Comparison of ENCODE assay signal across 9 mouse cellular contexts in the genomic region with DNA sequence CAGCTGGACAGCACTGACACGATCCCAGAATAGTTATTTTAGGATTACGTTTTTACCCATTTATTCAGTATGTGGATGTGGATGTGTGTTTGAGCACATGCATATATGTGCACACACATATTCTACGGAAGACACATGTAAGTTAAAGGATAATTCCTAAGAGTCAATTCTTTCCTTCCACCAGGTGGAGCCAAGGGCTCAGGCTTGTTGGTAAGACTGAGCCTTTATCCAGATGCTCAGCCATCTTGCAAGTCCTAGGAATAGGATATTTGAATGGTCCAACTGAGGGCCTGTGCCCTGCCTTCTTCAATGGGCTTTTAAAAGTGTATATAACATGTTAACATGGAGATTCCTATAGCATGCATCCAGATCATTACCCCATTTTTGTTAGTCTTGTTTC. TPM values are rescaled to one million over a fixed set of nuclear protein-coding genes. Genes with fewer than 3 reads are reported as not detected.
DNase-seq lines count a peak whose midpoint lies in the region; ATAC-seq and TF ChIP-seq lines count a peak whose summit lies in the region.
"Had no signal": no experiment of that assay in that cellular context is flagged by ENCODE, and none has a peak within 500 bp of the region (broad histone marks: within the 10 kb centered on the region; RNA-seq: fewer than 3 reads in every experiment).

No protein-coding gene starts in this region.

- H3K9ac ChIP-seq in embryonic facial prominence, embryonic 11.5 days (replicated peaks; ENCODE audit: low read length) = no peak overlapping the region
- no peak overlapping the region for H3K9ac ChIP-seq in limb, embryonic 13.5 days
- no peak overlapping the region for H3K9ac ChIP-seq in stomach, postnatal 0 days (ENCODE audit: low read length)

- no peaks in the 10 kb centered on the region for H3K36me3 ChIP-seq in embryonic facial prominence, embryonic 11.5 days (replicated peaks; ENCODE audit: control insufficient read depth, insufficient read depth, low read depth, low read length)
- H3K36me3 ChIP-seq in embryonic facial prominence, embryonic 10.5 days (replicated peaks) = no peaks in the 10 kb centered on the region
- H3K36me3 ChIP-seq in limb, embryonic 13.5 days = no peaks in the 10 kb centered on the region
- no peaks in the 10 kb centered on the region for H3K36me3 ChIP-seq in limb, embryonic 10.5 days
- H3K36me3 ChIP-seq in stomach, postnatal 0 days (ENCODE audit: control insufficient read depth, insufficient read depth, low read length) = no peaks in the 10 kb centered on the region

- no peak for ATAC-seq in embryonic facial prominence, embryonic 11.5 days (replicated peaks; ENCODE audit: insufficient number of reproducible peaks, low FRiP score, low TSS enrichment, low read depth)
- ATAC-seq in limb, embryonic 13.5 days (ENCODE audit: low FRiP score, low read depth) = 0 out of 2 replicates have a peak, but pooled peaks have one; percentile 30
- ATAC-seq in stomach, postnatal 0 days (ENCODE audit: low FRiP score, low TSS enrichment) = peak; percentile 26; the same call in 1 of the 2 replicates
- ATAC-seq: Patski had no signal

- TF ChIP-seq CTCF in stomach, postnatal 0 days (IDR thresholded peaks at IDR 0.05; ENCODE audit: low read depth) = peak; percentile 86

- 86% methylated on average over 3 of the region's 3 CpGs for WGBS in embryonic facial prominence, embryonic 11.5 days
- 84% methylated on average over 3 of the region's 3 CpGs for WGBS in embryonic facial prominence, embryonic 10.5 days
- 87% methylated on average over 3 of the region's 3 CpGs for WGBS in limb, embryonic 13.5 days
- WGBS in limb, embryonic 10.5 days = 93% methylated on average over 3 of the region's 3 CpGs
- WGBS in stomach, postnatal 0 days = 79% methylated on average over 3 of the region's 3 CpGs

- TF ChIP-seq EP300 in stomach, postnatal 0 days (optimal IDR thresholded peaks at IDR 0.05) = no peak

- no peak overlapping the region for H3K4me2 ChIP-seq in embryonic facial prominence, embryonic 11.5 days (ENCODE audit: low read depth, low read length)
- no peak overlapping the region for H3K4me2 ChIP-seq in limb, embryonic 13.5 days (replicated peaks)
- H3K4me2 ChIP-seq in stomach, postnatal 0 days (replicated peaks; ENCODE audit: low read depth) = no peak overlapping the region

- no peaks in the 10 kb centered on the region for H3K27me3 ChIP-seq in embryonic facial prominence, embryonic 11.5 days (ENCODE audit: control insufficient read depth, insufficient read depth, low read length)
- no peaks in the 10 kb centered on the region for H3K27me3 ChIP-seq in embryonic facial prominence, embryonic 10.5 days (replicated peaks; ENCODE audit: low read depth, poor library complexity, severe bottlenecking)
- no peaks in the 10 kb centered on the region for H3K27me3 ChIP-seq in limb, embryonic 13.5 days
- no peaks in the 10 kb centered on the region for H3K27me3 ChIP-seq in limb, embryonic 10.5 days (ENCODE audit: low read depth, poor library complexity, severe bottlenecking)
- no peaks in the 10 kb centered on the region for H3K27me3 ChIP-seq in stomach, postnatal 0 days (ENCODE audit: control insufficient read depth, insufficient read depth, low read length)

- no peaks in the 10 kb centered on the region for H3K4me1 ChIP-seq in embryonic facial prominence, embryonic 11.5 days (ENCODE audit: control insufficient read depth, insufficient read depth, low read length)
- H3K4me1 ChIP-seq in embryonic facial prominence, embryonic 10.5 days = peaks cover 5% of the 10 kb centered on the region; the same call in 1 of the 2 replicates
- H3K4me1 ChIP-seq in limb, embryonic 13.5 days = no peaks in the 10 kb centered on the region
- no peaks in the 10 kb centered on the region for H3K4me1 ChIP-seq in limb, embryonic 10.5 days
- 0 out of 2 replicates have a peak, but pooled peaks cover 2% of the 10 kb centered on the region for H3K4me1 ChIP-seq in stomach, postnatal 0 days (replicated peaks; ENCODE audit: control insufficient read depth, insufficient read depth)

- no peak overlapping the region for H3K27ac ChIP-seq in embryonic facial prominence, embryonic 11.5 days (replicated peaks; ENCODE audit: low read depth, low read length)
- no peak overlapping the region for H3K27ac ChIP-seq in embryonic facial prominence, embryonic 10.5 days (replicated peaks)
- no peak overlapping the region for H3K27ac ChIP-seq in limb, embryonic 13.5 days
- H3K27ac ChIP-seq in limb, embryonic 10.5 days = no peak overlapping the region
- H3K27ac ChIP-seq in stomach, postnatal 0 days (replicated peaks) = no peak overlapping the region

- DNase-seq in embryonic facial prominence, embryonic 11.5 days (ENCODE audit: low spot score) = peak; percentile 54
- DNase-seq in embryonic facial prominence, embryonic 10.5 days (ENCODE audit: low spot score) = no peak
- no peak for DNase-seq in limb, embryonic 10.5 days (ENCODE audit: low spot score)
- peak; percentile 75 for DNase-seq in R1 (ENCODE audit: low read depth, low spot score)
- DNase-seq in kidney, postnatal 10 days = peak; percentile 41
- no peak for DNase-seq in stomach, postnatal 0 days (ENCODE audit: low spot score)
- DNase-seq in spleen, adult 18-20 months = no peak

- no peaks in the 10 kb centered on the region for H3K9me3 ChIP-seq in embryonic facial prominence, embryonic 11.5 days (replicated peaks; ENCODE audit: control insufficient read depth, low read length)
- no peaks in the 10 kb centered on the region for H3K9me3 ChIP-seq in embryonic facial prominence, embryonic 10.5 days
- H3K9me3 ChIP-seq in limb, embryonic 13.5 days = no peaks in the 10 kb centered on the region
- H3K9me3 ChIP-seq in limb, embryonic 10.5 days (replicated peaks) = no peaks in the 10 kb centered on the region
- H3K9me3 ChIP-seq in stomach, postnatal 0 days (ENCODE audit: control insufficient read depth, low read length) = no peaks in the 10 kb centered on the region

- H3K4me3 ChIP-seq in embryonic facial prominence, embryonic 11.5 days (ENCODE audit: low read depth, low read length) = no peak overlapping the region
- H3K4me3 ChIP-seq in embryonic facial prominence, embryonic 10.5 days = no peak overlapping the region
- H3K4me3 ChIP-seq in limb, embryonic 13.5 days = no peak overlapping the region
- H3K4me3 ChIP-seq in limb, embryonic 10.5 days = no peak overlapping the region
- H3K4me3 ChIP-seq in stomach, postnatal 0 days (ENCODE audit: low read depth, low read length) = no peak overlapping the region

RNA-seq across cellular contexts. Expression of a gene that starts 38.8 kb away (rescaled TPM):
- 18.2 and 19.5 TPM in 2 replicates for polyA plus RNA-seq in embryonic facial prominence, embryonic 11.5 days (2014; fragmentation: Nextera tagmentation; extraction: Ambion mirVana)
- 22.3 and 22.6 TPM in 2 replicates for polyA plus RNA-seq in embryonic facial prominence, embryonic 10.5 days (2016; fragmentation: Nextera tagmentation; extraction: Ambion mirVana)
- 18.7 and 20.3 TPM in 2 replicates for polyA plus RNA-seq in limb, embryonic 13.5 days (2015; fragmentation: Nextera tagmentation; extraction: Ambion mirVana)
- polyA plus RNA-seq in limb, embryonic 10.5 days (2016; fragmentation: Nextera tagmentation; extraction: Ambion mirVana) = 19.2 and 26.7 TPM in 2 replicates
- 2.2 and 2.9 TPM in 2 replicates for polyA plus RNA-seq in stomach, postnatal 0 days (2015; fragmentation: Nextera tagmentation; extraction: Ambion mirVana)

RNA-seq across cellular contexts. Expression of a gene that starts 43.9 kb away (rescaled TPM):
- 4.2 and 10.5 TPM in 2 replicates for polyA plus RNA-seq in embryonic facial prominence, embryonic 11.5 days (2014; fragmentation: Nextera tagmentation; extraction: Ambion mirVana)
- 1.5 and 3.0 TPM in 2 replicates for polyA plus RNA-seq in embryonic facial prominence, embryonic 10.5 days (2016; fragmentation: Nextera tagmentation; extraction: Ambion mirVana)
- 161 and 166 TPM in 2 replicates for polyA plus RNA-seq in limb, embryonic 13.5 days (2015; fragmentation: Nextera tagmentation; extraction: Ambion mirVana)
- polyA plus RNA-seq in limb, embryonic 10.5 days (2016; fragmentation: Nextera tagmentation; extraction: Ambion mirVana) = 1.3 and 2.6 TPM in 2 replicates
- 2.3 and 2.8 TPM in 2 replicates for polyA plus RNA-seq in stomach, postnatal 0 days (2015; fragmentation: Nextera tagmentation; extraction: Ambion mirVana)

Comparison
In these comparisons a context has a peak if more than half of its experiments do, and no peak if none do; other contexts are left out.
1. DNase-seq: peak in embryonic facial prominence, embryonic 11.5 days (single experiment), R1 (single experiment) and kidney, postnatal 10 days (single experiment); none in embryonic facial prominence, embryonic 10.5 days (single experiment), limb, embryonic 10.5 days (single experiment), stomach, postnatal 0 days (single experiment) and spleen, adult 18-20 months (0 of 2).
2. RNA of a gene that starts 43.9 kb away (polyA plus RNA-seq): 161 to 166 TPM in limb, embryonic 13.5 days; 4.2 to 10.5 TPM in embryonic facial prominence, embryonic 11.5 days, 1.3 to 2.6 TPM in limb, embryonic 10.5 days, 2.3 to 2.8 TPM in stomach, postnatal 0 days and 1.5 to 3.0 TPM in embryonic facial prominence, embryonic 10.5 days; every median in the first group is over 10 times any median in the second.